Mouse (Mus musculus) thymus, adult 2 months (tissue): ENCODE results near the gene Tfcp2l1.

Experiments
- CTCF ChIP-seq: fragments of 200-500 bp; IDR thresholded peaks from 2 replicates; pipeline ENCODE4 v1.5.1; 2012; ENCODE audit warnings: mild to moderate bottlenecking, control low read depth, low read length, moderate library complexity, borderline replicate concordance; ENCODE audit not compliant: control insufficient read depth, poor library complexity, insufficient read depth; ENCODE audit errors: extremely low read depth
- POLR2A ChIP-seq: fragments of 200-500 bp; IDR thresholded peaks from 2 replicates; pipeline ENCODE4 v1.6.1; 2012; ENCODE audit warnings: mild to moderate bottlenecking, low read length, control low read depth, moderate library complexity; ENCODE audit not compliant: control insufficient read depth, poor library complexity, insufficient read depth; ENCODE audit errors: extremely low read depth

DNA sequence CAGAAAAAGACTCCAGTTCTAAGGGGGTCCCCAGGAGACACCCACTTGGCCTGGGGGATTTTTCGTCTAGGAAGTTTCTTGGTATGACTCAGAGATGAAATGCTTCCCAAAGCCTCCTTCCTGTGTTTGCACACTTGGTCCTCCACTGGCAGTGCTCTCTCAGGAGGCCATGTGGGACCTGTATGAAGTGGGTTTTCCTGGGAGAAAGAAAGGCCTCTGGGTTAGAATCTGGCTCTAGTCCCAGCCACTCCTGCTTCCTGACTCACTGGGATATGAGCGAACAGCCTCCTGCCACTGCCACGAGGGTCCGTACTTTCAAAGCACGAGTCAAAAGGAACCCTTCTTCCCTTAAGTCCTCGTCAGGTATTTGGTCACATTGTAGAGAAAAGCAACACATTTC, 70.2 kb downstream of the Tfcp2l1 start:
- TF ChIP-seq CTCF, result no peak
- no peak for TF ChIP-seq POLR2A
